Mouse (Mus musculus): ENCODE data around the gene Cdh1. TPM values are rescaled to one million over a fixed set of nuclear protein-coding genes. Genes with fewer than 3 reads are reported as not detected.
"Not testable (repeated sequence)": the region's sequence is repeated elsewhere in the genome, so short reads cannot be mapped to it uniquely, and the experiment has no call there.

The Cdh1 gene
- polyA plus RNA-seq, 1 experiment from 2014 or later, result 4.1 TPM

GRCm38 (mm10) chr8:106574283-106574682, 28.9 kb upstream of the Cdh1 start:
- Histone ChIP-seq H3K4me3 (no peak overlapping the region), H3K27ac (replicated peaks) (no peak overlapping the region), H3K36me3 (no peaks in the 10 kb centered on the region), H3K4me2 (no peak overlapping the region), H3K9me3 (no peaks in the 10 kb centered on the region), H3K9ac (no peak overlapping the region), H3K27me3 (no peaks in the 10 kb centered on the region; the same call in 1 of the 2 replicates), H3K4me1 (replicated peaks) (no peaks in the 10 kb centered on the region; the same call in 1 of the 2 replicates)
- no peak for ATAC-seq (ENCODE audit: low read depth)
- WGBS, result 93% methylated on average over 4 of the region's 4 CpGs

DNA sequence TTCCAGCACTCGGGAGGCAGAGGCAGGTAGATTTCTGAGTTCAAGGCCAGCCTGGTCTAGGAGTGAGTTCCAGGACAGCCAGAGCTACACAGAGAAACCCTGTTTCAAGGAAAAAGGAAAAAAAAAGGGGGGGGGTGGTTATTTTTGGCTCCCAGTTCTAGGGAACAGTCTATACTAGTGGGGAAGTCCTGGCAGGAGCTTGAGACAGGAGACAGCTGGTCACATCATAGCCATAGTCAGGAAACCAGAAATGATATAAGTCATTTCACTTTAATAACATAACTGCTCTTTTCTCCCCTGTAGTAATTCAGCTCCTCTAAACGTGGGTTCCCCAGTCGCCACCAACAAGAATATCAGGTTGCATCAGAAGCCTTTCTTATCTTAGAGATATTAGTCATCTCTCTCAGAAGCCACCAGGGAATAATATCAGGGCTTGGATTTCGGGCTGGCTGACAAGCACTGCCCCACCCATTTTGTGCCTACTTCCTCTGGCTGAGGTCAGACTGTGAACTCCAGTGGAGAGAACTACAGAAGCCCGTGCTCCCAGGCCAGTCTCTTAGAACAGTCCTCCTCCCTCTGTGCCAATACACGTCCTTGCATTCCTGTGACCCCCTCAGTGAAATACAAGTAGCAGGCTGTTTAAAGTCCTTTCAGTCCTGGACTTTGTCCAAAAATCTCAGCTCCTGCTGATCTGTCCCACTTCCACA, 26.1 kb upstream of the Cdh1 start:
- no peak for ATAC-seq (ENCODE audit: low read depth)
- 47% methylated on average over 6 of the region's 6 CpGs for WGBS

GRCm38 (mm10) chr8:106579510-106579909, 23.6 kb upstream of the Cdh1 start:
- H3K9me3 ChIP-seq, result no peaks in the 10 kb centered on the region
- H3K27me3 ChIP-seq, result no peaks in the 10 kb centered on the region
- H3K4me2 ChIP-seq, result no peak overlapping the region
- H3K9ac ChIP-seq, result no peak overlapping the region
- H3K4me3 ChIP-seq, result no peak overlapping the region
- H3K4me1 ChIP-seq (replicated peaks), result no peaks in the 10 kb centered on the region; the same call in 1 of the 2 replicates
- 69% methylated on average over 2 of the region's 2 CpGs for WGBS
- H3K36me3 ChIP-seq, result no peaks in the 10 kb centered on the region
- ATAC-seq (ENCODE audit: low read depth), result no peak
- no peak overlapping the region for H3K27ac ChIP-seq (replicated peaks)

More for the DNA sequence above, 26.1 kb upstream of the Cdh1 start:
- Histone ChIP-seq H3K4me1 (replicated peaks) (no peaks in the 10 kb centered on the region; the same call in 1 of the 2 replicates), H3K36me3 (no peaks in the 10 kb centered on the region), H3K9ac (no peak overlapping the region), H3K4me3 (no peak overlapping the region), H3K9me3 (no peaks in the 10 kb centered on the region), H3K4me2 (no peak overlapping the region), H3K27ac (replicated peaks) (no peak overlapping the region), H3K27me3 (no peaks in the 10 kb centered on the region)

DNA sequence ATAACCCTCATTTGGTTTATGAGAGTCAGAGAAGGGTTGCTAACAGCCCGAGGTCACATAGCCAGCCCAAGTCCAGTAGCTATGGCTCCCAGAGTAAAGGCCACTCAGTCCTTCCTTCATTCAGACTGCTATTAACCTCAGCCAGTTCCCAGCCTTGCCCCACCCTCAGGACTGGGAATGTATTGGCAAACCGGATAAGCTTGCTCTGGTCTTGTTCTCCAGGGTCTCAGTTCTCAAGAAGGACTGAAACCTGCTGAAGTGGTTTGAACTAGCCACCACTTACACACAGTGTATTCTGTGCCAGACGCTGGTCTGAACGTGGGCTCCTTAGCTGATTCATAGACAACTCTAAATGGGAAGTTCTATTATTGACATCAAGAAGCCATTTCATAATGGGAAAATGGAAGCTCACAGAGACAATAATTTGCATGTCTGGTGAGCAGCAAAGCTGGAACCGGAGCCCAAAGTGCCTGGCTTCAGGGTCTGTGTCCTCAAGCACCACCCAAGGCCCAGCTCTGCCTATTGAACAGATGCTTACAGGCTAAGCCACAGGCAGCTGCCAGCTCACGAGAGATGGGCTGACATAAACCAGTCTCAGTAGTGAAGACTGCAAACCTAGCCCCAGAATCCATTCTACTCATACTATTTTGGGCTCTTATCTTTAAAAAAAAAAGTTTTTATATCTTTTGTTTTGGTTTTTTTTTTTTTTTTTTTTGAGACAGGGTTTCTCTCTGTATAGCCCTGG, 21.6 kb upstream of the Cdh1 start:
- no peak for ATAC-seq (ENCODE audit: low read depth)

DNA sequence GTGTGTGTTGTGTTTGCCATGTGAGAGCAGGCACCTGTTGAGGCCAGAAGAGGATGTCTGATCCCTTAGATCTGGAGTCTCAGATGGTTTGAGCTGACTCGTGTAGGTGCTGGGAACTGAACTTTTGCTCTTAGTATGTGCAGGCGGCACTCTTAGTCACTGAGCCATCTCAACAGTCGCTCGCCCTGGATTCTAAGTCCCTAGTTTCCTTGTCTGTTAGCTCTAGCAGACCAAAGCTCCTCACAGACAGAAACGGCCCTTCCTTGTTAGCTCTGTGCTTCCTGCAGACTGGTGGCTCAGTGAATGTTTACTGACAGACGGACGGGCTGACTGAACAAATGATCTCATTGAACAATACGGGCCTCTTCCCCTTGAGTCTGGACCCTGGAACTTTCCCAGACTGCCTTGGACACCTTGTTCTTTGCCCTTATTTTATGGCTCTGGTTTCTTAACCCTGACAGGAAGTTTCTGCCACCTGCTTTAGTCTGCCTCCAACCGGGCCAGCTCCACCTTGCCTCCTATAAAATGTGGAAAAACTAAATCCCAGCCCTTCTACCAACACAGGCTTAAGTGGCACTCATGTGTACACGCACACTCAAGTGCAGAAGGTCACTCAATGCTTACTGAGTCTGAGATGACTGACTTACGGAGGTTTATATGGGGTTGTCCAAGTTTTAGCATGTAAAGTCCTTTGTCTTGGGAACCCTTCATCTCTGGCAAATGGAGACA, 18.0 kb upstream of the Cdh1 start:
- Histone ChIP-seq H3K4me1 (replicated peaks) (no peaks in the 10 kb centered on the region), H3K4me3 (no peak overlapping the region), H3K36me3 (no peaks in the 10 kb centered on the region), H3K4me2 (no peak overlapping the region), H3K27me3 (no peaks in the 10 kb centered on the region), H3K27ac (replicated peaks) (no peak overlapping the region), H3K9ac (no peak overlapping the region), H3K9me3 (no peaks in the 10 kb centered on the region)
- WGBS, result 72% methylated on average over 11 of the region's 11 CpGs
- no peak for ATAC-seq (ENCODE audit: low read depth)

More for the DNA sequence above, 21.6 kb upstream of the Cdh1 start:
- Histone ChIP-seq H3K9me3 (no peaks in the 10 kb centered on the region), H3K27ac (replicated peaks) (no peak overlapping the region), H3K4me2 (no peak overlapping the region), H3K27me3 (no peaks in the 10 kb centered on the region), H3K36me3 (no peaks in the 10 kb centered on the region), H3K4me3 (no peak overlapping the region), H3K9ac (no peak overlapping the region), H3K4me1 (replicated peaks) (no peaks in the 10 kb centered on the region; the same call in 1 of the 2 replicates)
- WGBS, result 72% methylated on average over 6 of the region's 6 CpGs

DNA sequence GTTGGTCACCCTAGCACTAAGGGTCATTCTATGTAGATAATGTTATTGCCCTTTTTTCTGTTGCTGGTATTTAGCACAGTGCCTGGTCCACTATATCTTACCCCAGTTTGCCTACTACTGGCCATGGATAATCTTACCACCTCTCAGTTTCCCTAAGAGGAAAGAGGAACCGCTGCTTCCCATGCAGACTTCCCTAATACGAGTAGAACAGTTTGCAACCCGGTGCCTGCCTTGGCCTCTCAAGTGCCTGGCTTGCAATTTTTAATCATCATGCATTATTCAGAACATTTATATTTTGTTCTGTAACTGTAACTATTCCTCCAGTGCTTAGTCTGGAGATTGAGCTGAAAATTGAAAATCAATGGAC, 17.5 kb upstream of the Cdh1 start:
- Histone ChIP-seq H3K27ac (replicated peaks) (no peak overlapping the region), H3K36me3 (no peaks in the 10 kb centered on the region), H3K4me2 (no peak overlapping the region), H3K27me3 (no peaks in the 10 kb centered on the region), H3K4me1 (replicated peaks) (no peaks in the 10 kb centered on the region), H3K4me3 (no peak overlapping the region), H3K9me3 (no peaks in the 10 kb centered on the region), H3K9ac (no peak overlapping the region)
- 85% methylated on average over 3 of the region's 3 CpGs for WGBS
- no peak for ATAC-seq (ENCODE audit: low read depth)

GRCm38 (mm10) chr8:106586896-106587295, 16.3 kb upstream of the Cdh1 start:
- Histone ChIP-seq H3K9me3 (no peaks in the 10 kb centered on the region), H3K27ac (replicated peaks) (no peak overlapping the region), H3K36me3 (no peaks in the 10 kb centered on the region), H3K9ac (no peak overlapping the region), H3K4me2 (no peak overlapping the region), H3K4me1 (replicated peaks) (no peaks in the 10 kb centered on the region), H3K27me3 (no peaks in the 10 kb centered on the region), H3K4me3 (no peak overlapping the region)
- ATAC-seq (ENCODE audit: low read depth), result no peak
- WGBS, result 89% methylated on average over 8 of the region's 8 CpGs

DNA sequence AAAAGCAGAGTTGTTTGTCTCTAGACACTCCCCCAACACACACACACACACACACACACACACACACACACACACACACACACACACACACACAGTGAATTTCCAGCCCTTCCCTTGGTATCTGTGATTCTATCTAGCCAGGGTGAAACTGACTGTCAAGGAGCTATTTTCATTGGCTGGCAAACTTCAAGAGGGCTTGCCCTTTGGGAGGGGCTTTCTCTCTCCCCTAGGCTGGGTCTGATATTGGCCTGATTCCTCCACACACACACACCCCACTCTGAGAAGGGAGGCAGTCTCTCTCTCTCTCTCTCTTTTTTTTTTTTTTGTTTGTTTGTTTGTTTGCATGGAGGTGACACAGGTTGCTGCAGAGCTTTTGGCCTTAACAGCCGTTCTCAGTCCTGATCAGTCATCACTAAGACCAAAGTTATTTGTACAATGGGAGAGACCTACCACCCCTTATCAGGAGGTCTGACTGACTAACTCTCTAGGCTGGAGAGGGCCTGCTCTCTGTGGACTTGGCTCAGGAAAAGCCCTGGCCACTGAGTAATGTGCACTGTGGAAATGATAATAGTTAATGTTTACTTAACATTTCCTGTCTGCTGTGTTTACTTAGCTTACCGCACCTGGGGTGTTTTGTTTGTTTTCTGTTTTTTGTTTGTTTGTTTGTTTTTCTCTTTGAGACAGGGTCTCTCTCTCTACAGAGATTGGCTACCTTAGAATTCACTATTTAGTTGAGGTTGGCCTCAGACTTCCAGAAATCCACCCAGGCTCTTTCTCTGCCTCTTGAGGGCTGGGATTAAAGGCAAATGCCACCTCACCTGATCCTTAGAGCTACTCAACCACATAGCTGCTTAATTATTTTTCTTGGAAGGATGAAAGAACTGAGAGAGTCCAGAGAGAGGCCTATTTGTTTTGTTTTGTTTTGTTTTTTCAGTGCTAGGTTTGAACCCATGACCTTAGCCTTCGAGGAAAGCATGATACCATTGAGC, 14.4 kb upstream of the Cdh1 start:
- Histone ChIP-seq H3K4me2 (no peak overlapping the region), H3K27me3 (no peaks in the 10 kb centered on the region), H3K4me1 (replicated peaks) (no peaks in the 10 kb centered on the region), H3K36me3 (no peaks in the 10 kb centered on the region), H3K27ac (replicated peaks) (no peak overlapping the region), H3K4me3 (no peak overlapping the region), H3K9me3 (no peaks in the 10 kb centered on the region), H3K9ac (no peak overlapping the region)
- WGBS, result 79% methylated on average over 3 of the region's 3 CpGs
- no peak for ATAC-seq (ENCODE audit: low read depth)

DNA sequence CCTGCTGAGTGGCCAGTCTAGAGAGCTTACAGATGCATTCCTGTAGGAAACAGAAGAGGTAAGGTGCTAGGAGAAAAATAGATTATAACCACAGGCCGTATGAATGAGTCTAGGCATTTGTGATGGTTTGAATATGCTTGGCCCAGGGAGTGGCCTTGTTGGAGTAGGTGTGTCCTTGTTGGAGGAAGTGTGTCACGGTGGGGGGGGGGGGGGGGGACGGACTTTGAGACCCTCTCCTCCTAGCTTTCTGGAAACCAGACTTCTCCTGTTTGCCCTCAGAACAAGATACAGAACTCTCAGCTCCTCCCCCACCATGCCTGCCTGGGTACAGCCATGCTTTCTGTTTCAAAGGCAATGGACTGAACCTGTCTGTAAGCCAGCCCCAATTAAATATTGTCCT, 10.7 kb upstream of the Cdh1 start:
- Histone ChIP-seq H3K9ac (no peak overlapping the region), H3K9me3 (no peaks in the 10 kb centered on the region), H3K27ac (replicated peaks) (no peak overlapping the region), H3K27me3 (no peaks in the 10 kb centered on the region), H3K4me2 (no peak overlapping the region), H3K4me1 (replicated peaks) (peaks cover 4% of the 10 kb centered on the region; the same call in 1 of the 2 replicates), H3K36me3 (no peaks in the 10 kb centered on the region), H3K4me3 (no peak overlapping the region)
- ATAC-seq (ENCODE audit: low read depth), result no peak
- WGBS, result 66% methylated on average over 3 of the region's 3 CpGs

- 93% methylated on average over 3 of the region's 3 CpGs for WGBS
Observed at GRCm38 (mm10) chr8:106595623-106596022, 7.5 kb upstream of the Cdh1 start.

GRCm38 (mm10) chr8:106597067-106597466, 6.1 kb upstream of the Cdh1 start:
- no peaks in the 10 kb centered on the region for H3K36me3 ChIP-seq
- H3K27ac ChIP-seq (replicated peaks), result no peak overlapping the region
- WGBS, result 96% methylated on average over 5 of the region's 5 CpGs

More at GRCm38 (mm10) chr8:106595623-106596022, 7.5 kb upstream of the Cdh1 start:
- not testable (repeated sequence) for H3K4me1 ChIP-seq (replicated peaks); H3K27ac ChIP-seq (replicated peaks); H3K27me3 ChIP-seq; H3K9ac ChIP-seq; H3K4me3 ChIP-seq; H3K4me2 ChIP-seq; ATAC-seq (ENCODE audit: low read depth); H3K9me3 ChIP-seq; H3K36me3 ChIP-seq

More at GRCm38 (mm10) chr8:106597067-106597466, 6.1 kb upstream of the Cdh1 start:
- Histone ChIP-seq H3K9ac (no peak overlapping the region), H3K4me1 (replicated peaks) (peaks cover 4% of the 10 kb centered on the region; the same call in 1 of the 2 replicates), H3K9me3 (no peaks in the 10 kb centered on the region), H3K27me3 (peaks cover 12% of the 10 kb centered on the region), H3K4me2 (no peak overlapping the region), H3K4me3 (no peak overlapping the region)
- ATAC-seq (ENCODE audit: low read depth), result no peak
